Mouse (Mus musculus) CH12.LX (cell line): ENCODE measurements around the gene Spx. TPM values are rescaled to one million over a fixed set of nuclear protein-coding genes. Genes with fewer than 3 reads are reported as not detected.

ENCODE experiments used
- DNase-seq: peaks from one replicate; pipeline ENCODE4 v3.0.0-alpha.2; 2013; ENCODE audit errors: extremely low read depth
- H3K27ac ChIP-seq: 2 replicates; pipeline ENCODE4 v1.5.1; 2012; ENCODE audit warnings: low read depth, mild to moderate bottlenecking, control low read depth, moderate library complexity; ENCODE audit not compliant: insufficient read depth
- H3K27me3 ChIP-seq: replicated peaks from 2 replicates; pipeline ENCODE3; 2012; ENCODE audit warnings: inconsistent platforms
- H3K36me3 ChIP-seq, 2 experiments: replicated peaks in 1 of 2; 2 replicates each; pipeline versions ENCODE3 to v1.6.1; 2012; ENCODE audit warnings: inconsistent platforms in 1 of 2, low read length in 1 of 2, mild to moderate bottlenecking in 1 of 2, mixed read lengths in 1 of 2, moderate library complexity in 1 of 2; ENCODE audit not compliant: control insufficient read depth in 1 of 2, insufficient read depth in 1 of 2
- H3K4me1 ChIP-seq, 2 experiments: 2 replicates each; pipeline ENCODE4 v1.6.1; 2012; ENCODE audit warnings: inconsistent platforms in 1 of 2, moderate library complexity in 1 of 2; ENCODE audit not compliant: insufficient read depth in 2 of 2, control insufficient read depth in 1 of 2
- H3K4me2 ChIP-seq: 2 replicates; pipeline ENCODE4 v1.6.1; 2012; ENCODE audit warnings: low read depth, mild to moderate bottlenecking, control low read depth; ENCODE audit not compliant: poor library complexity, insufficient read depth, severe bottlenecking
- H3K4me3 ChIP-seq, 3 experiments: fragments of 150-350 bp in 1 of 3; sonication (generic) in 1 of 3; replicated peaks in 1 of 3; 2 replicates each; pipeline versions ENCODE3 to v1.5.1; 2011 to 2012; ENCODE audit warnings: low read depth in 2 of 3, low read length in 2 of 3, mild to moderate bottlenecking in 2 of 3, moderate library complexity in 2 of 3, control low read depth in 1 of 3, improper control_type of control experiment in 1 of 3, inconsistent platforms in 1 of 3, mixed read lengths in 1 of 3; ENCODE audit not compliant: poor library complexity in 1 of 3
- H3K79me2 ChIP-seq: replicated peaks from 2 replicates; pipeline ENCODE4 v1.6.1; 2012; ENCODE audit warnings: mild to moderate bottlenecking, moderate library complexity; ENCODE audit not compliant: control insufficient read depth, poor library complexity, insufficient read depth, severe bottlenecking; ENCODE audit errors: extremely low read depth
- H3K9ac ChIP-seq: 2 replicates; pipeline ENCODE4 v1.6.1; 2012; ENCODE audit warnings: low read depth, mild to moderate bottlenecking, control low read depth, moderate library complexity; ENCODE audit not compliant: insufficient read depth
- H3K9me3 ChIP-seq: replicated peaks from 2 replicates; pipeline ENCODE3; 2012; ENCODE audit warnings: low read length, inconsistent platforms, mixed read lengths
- CHD1 ChIP-seq: IDR thresholded peaks from 2 replicates; pipeline ENCODE4 v1.6.1; 2012; ENCODE audit warnings: low read depth, low read length, improper control_type of control experiment, inconsistent platforms
- CHD2 ChIP-seq: IDR thresholded peaks from 2 replicates; pipeline ENCODE4 v1.6.1; 2011; ENCODE audit warnings: low read length, improper control_type of control experiment
- ETS1 ChIP-seq: conservative IDR thresholded peaks from 2 replicates; pipeline ENCODE4 v1.6.1; 2012; ENCODE audit warnings: low read depth, mild to moderate bottlenecking, inconsistent platforms, low read length, improper control_type of control experiment, moderate library complexity
- GABPA ChIP-seq: IDR thresholded peaks from 2 replicates; pipeline ENCODE4 v1.6.1; 2012; ENCODE audit warnings: low read depth, low read length, improper control_type of control experiment, inconsistent platforms; ENCODE audit not compliant: insufficient replicate concordance
- HCFC1 ChIP-seq: IDR thresholded peaks from 2 replicates; pipeline ENCODE4 v1.6.1; 2012; ENCODE audit warnings: low read depth, mild to moderate bottlenecking, inconsistent platforms, low read length, improper control_type of control experiment
- IRF4 ChIP-seq: IDR thresholded peaks from 2 replicates; pipeline ENCODE4 v1.6.1; 2014; ENCODE audit warnings: low read depth, mild to moderate bottlenecking, inconsistent platforms, low read length, improper control_type of control experiment
- JUND ChIP-seq: conservative IDR thresholded peaks from 2 replicates; pipeline ENCODE4 v1.6.1; 2011; ENCODE audit warnings: low read depth, low read length, improper control_type of control experiment
- MAX ChIP-seq: IDR thresholded peaks from 2 replicates; pipeline ENCODE4 v1.6.1; 2011; ENCODE audit warnings: low read length, improper control_type of control experiment
- MEF2A ChIP-seq: IDR thresholded peaks from 2 replicates; pipeline ENCODE4 v1.6.1; 2014; ENCODE audit warnings: low read depth, mild to moderate bottlenecking, inconsistent platforms, low read length, improper control_type of control experiment, borderline replicate concordance
- MXI1 ChIP-seq: IDR thresholded peaks from 2 replicates; pipeline ENCODE4 v1.6.1; 2011; ENCODE audit warnings: mild to moderate bottlenecking, low read depth, low read length, improper control_type of control experiment
- PAX5 ChIP-seq: IDR thresholded peaks from 2 replicates; pipeline ENCODE4 v1.6.1; 2012; ENCODE audit warnings: low read length, inconsistent platforms, mixed read lengths
- RAD21 ChIP-seq: IDR thresholded peaks from 2 replicates; pipeline ENCODE4 v1.6.1; 2011; ENCODE audit warnings: low read depth, mild to moderate bottlenecking, low read length, improper control_type of control experiment, moderate library complexity
- SIN3A ChIP-seq: IDR thresholded peaks from 2 replicates; pipeline ENCODE4 v1.6.1; 2012; ENCODE audit warnings: low read length, improper control_type of control experiment, inconsistent platforms
- SMC3 ChIP-seq: IDR thresholded peaks from 2 replicates; pipeline ENCODE4 v1.6.1; 2011; ENCODE audit warnings: low read depth, low read length, improper control_type of control experiment
- TBP ChIP-seq: conservative IDR thresholded peaks from 2 replicates; pipeline ENCODE4 v1.6.1; 2011; ENCODE audit warnings: low read depth, low read length, improper control_type of control experiment
- USF1 ChIP-seq: IDR thresholded peaks from 2 replicates; pipeline ENCODE4 v1.6.1; 2014; ENCODE audit warnings: low read depth, mild to moderate bottlenecking, inconsistent platforms, low read length, improper control_type of control experiment
- USF2 ChIP-seq: conservative IDR thresholded peaks from 2 replicates; pipeline ENCODE4 v1.6.1; 2011; ENCODE audit warnings: low read depth, low read length, improper control_type of control experiment
- ZKSCAN1 ChIP-seq: IDR thresholded peaks from 2 replicates; pipeline ENCODE4 v1.6.1; 2012; ENCODE audit warnings: low read depth, inconsistent platforms, low read length, improper control_type of control experiment, borderline replicate concordance
- ZMIZ1 ChIP-seq: IDR thresholded peaks from 2 replicates; pipeline ENCODE4 v1.6.1; 2012; ENCODE audit warnings: low read depth, mild to moderate bottlenecking, inconsistent platforms, low read length, improper control_type of control experiment
- ZNF384 ChIP-seq: IDR thresholded peaks from 2 replicates; pipeline ENCODE4 v1.6.1; 2012; ENCODE audit warnings: low read depth, low read length, improper control_type of control experiment, inconsistent platforms
- dilution Hi-C: fragments of 300-500 bp; cut with MboI; formaldehyde crosslinking; loops from 2 replicates; pipeline ENCODE4 v1.14.3; 2020; ENCODE audit warnings: low sequenced_read_pairs; ENCODE audit not compliant: extremely low pct_unique_long_range_greater_than_20kb, extremely low pct_ligation_motif_present
- in situ Hi-C: fragments of 300-500 bp; cut with MboI; formaldehyde crosslinking; loops from 3 replicates; pipeline ENCODE4 v1.14.3; 2019; ENCODE audit warnings: low sequenced_read_pairs, low pct_ligation_motif_present, low pct_unique_long_range_greater_than_20kb, mixed read lengths
- polyA plus RNA-seq: library from polyadenylated mRNA; unstranded; fragments of >175 nt; gene quantifications from 2 replicates; pipeline ENCODE4 v1.2.1, GENCODE M21; 2012; ENCODE audit warnings: low read depth; ENCODE audit not compliant: insufficient read length
- total RNA-seq, 2 experiments: library from RNA; depleted of rRNA; stranded (reverse); fragments of 300-350 nt in 1 of 2; fragments of >200 nt in 1 of 2; gene quantifications; 2 replicates each; pipeline ENCODE4 v1.2.3; 2012 to 2014

The Spx gene
- total and polyA plus RNA-seq, 3 experiments = 0.16 to 0.51 TPM; not detected in 1

DNA sequence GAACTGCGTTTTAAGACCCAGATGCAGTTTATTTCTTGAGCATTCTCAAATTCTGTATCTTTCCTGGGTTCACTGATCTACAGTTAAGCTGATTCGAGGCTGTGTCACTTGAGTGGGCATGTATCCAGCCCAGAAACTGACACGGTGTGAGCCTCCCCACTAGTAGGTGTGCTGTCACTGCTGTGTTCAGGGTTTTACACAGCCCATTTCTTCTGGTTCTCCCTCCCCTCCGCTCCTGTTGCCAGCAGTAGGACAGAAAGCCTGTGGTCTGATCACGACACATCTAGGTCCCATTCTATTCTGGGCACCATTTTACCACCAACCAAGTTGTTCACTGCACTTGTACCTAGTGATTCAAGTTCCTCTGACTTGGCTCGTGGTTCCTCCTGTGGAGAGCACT lies 17.5 kb upstream of the Spx start:
- H3K4me2 ChIP-seq = no peak overlapping the region
- dilution Hi-C loops (no loop called here), in situ Hi-C loops (no loop called here)
- H3K79me2 ChIP-seq = peaks cover 34% of the 10 kb centered on the region
- DNase-seq = no peak
- peaks cover 2 to 12% of the 10 kb centered on the region in 2 experiments for H3K4me1 ChIP-seq
- H3K36me3 ChIP-seq = peaks cover 45 to 61% of the 10 kb centered on the region in 2 experiments
- no peak for TF ChIP-seq MXI1
- no peak for TF ChIP-seq CHD1
- TF ChIP-seq ETS1 = no peak
- TF ChIP-seq ZKSCAN1 = no peak
- TF ChIP-seq PAX5 = no peak
- H3K27ac ChIP-seq = no peak overlapping the region
- H3K9me3 ChIP-seq = no peaks in the 10 kb centered on the region
- no peak overlapping the region for H3K4me3 ChIP-seq
- no peak overlapping the region for H3K9ac ChIP-seq
- no peaks in the 10 kb centered on the region for H3K27me3 ChIP-seq

GRCm38 (mm10) chr6:142411140-142411539 lies 2.1 kb upstream of the Spx start:
- in situ Hi-C loops (no loop called here), dilution Hi-C loops (no loop called here)
- H3K9ac ChIP-seq = no peak overlapping the region
- H3K36me3 ChIP-seq = no peaks in the 10 kb centered on the region
- no peak for DNase-seq
- no peak overlapping the region for H3K4me3 ChIP-seq
- H3K79me2 ChIP-seq = no peaks in the 10 kb centered on the region
- H3K9me3 ChIP-seq = no peaks in the 10 kb centered on the region
- no peaks in the 10 kb centered on the region for H3K4me1 ChIP-seq
- H3K27ac ChIP-seq = no peak overlapping the region
- no peaks in the 10 kb centered on the region for H3K27me3 ChIP-seq
- H3K4me2 ChIP-seq = no peak overlapping the region
- TF ChIP-seq MXI1 (no peak), TBP (no peak), SIN3A (no peak), USF2 (no peak), MAX (no peak), SMC3 (no peak), RAD21 (no peak), ZMIZ1 (no peak), GABPA (no peak), PAX5 (no peak), JUND (no peak), IRF4 (no peak), MEF2A (no peak)

- no peaks in the 10 kb centered on the region for H3K27me3 ChIP-seq
- dilution Hi-C loops (no loop called here), in situ Hi-C loops (no loop called here)
- DNase-seq = no peak
- no peaks in the 10 kb centered on the region for H3K36me3 ChIP-seq
- H3K4me1 ChIP-seq = no peaks in the 10 kb centered on the region
- no peak overlapping the region for H3K4me3 ChIP-seq
- H3K79me2 ChIP-seq = no peaks in the 10 kb centered on the region
- no peaks in the 10 kb centered on the region for H3K9me3 ChIP-seq
- H3K9ac ChIP-seq = no peak overlapping the region
- no peak overlapping the region for H3K4me2 ChIP-seq
- no peak for TF ChIP-seq TBP
- no peak for TF ChIP-seq USF1
- TF ChIP-seq HCFC1 = no peak
- TF ChIP-seq ZNF384 = no peak
- no peak for TF ChIP-seq CHD2
- no peak for TF ChIP-seq MXI1
- no peak for TF ChIP-seq USF2
- no peak for TF ChIP-seq ZMIZ1
- TF ChIP-seq MAX = no peak
- no peak for TF ChIP-seq SIN3A
- no peak overlapping the region for H3K27ac ChIP-seq
These were observed 604 bp downstream of the Spx start for GRCm38 (mm10) chr6:142413845-142414244.
